10 mouse cellular contexts compared by ENCODE assay signal in genomic region chr13:20900972-20901457, GRCm38 (mm10).
DNase-seq lines count a peak whose midpoint lies in the region; ATAC-seq and TF ChIP-seq lines count a peak whose summit lies in the region.
"Had no signal": no experiment of that assay in that cellular context is flagged by ENCODE, and none has a peak within 500 bp of the region (broad histone marks: within the 10 kb centered on the region; RNA-seq: fewer than 3 reads in every experiment).

No protein-coding gene starts in this region.

- TF ChIP-seq CTCF in stomach, postnatal 0 days (IDR thresholded peaks at IDR 0.05; ENCODE audit: low read depth) = no peak
- TF ChIP-seq CTCF in lung, postnatal 0 days (IDR thresholded peaks at IDR 0.05) = no peak

- ATAC-seq in embryonic facial prominence, embryonic 11.5 days (replicated peaks; ENCODE audit: insufficient number of reproducible peaks, low FRiP score, low TSS enrichment, low read depth) = 0 out of 2 replicates have a peak, but pooled peaks have one; percentile 34
- ATAC-seq in stomach, embryonic 14.5 days (ENCODE audit: insufficient number of reproducible peaks, insufficient read depth, low FRiP score, low read depth) = peak; percentile 14; the same call in 1 of the 2 replicates
- no peak for ATAC-seq in stomach, postnatal 0 days (ENCODE audit: low FRiP score, low TSS enrichment)
- ATAC-seq in lung, postnatal 0 days = peak; percentile 43

- H3K27me3 ChIP-seq in embryonic facial prominence, embryonic 11.5 days (ENCODE audit: control insufficient read depth, insufficient read depth, low read length) = no peaks in the 10 kb centered on the region
- H3K27me3 ChIP-seq in embryonic facial prominence, embryonic 10.5 days (replicated peaks; ENCODE audit: low read depth, poor library complexity, severe bottlenecking) = no peaks in the 10 kb centered on the region
- H3K27me3 ChIP-seq in stomach, embryonic 14.5 days (ENCODE audit: control insufficient read depth, insufficient read depth, low read length) = no peaks in the 10 kb centered on the region
- no peaks in the 10 kb centered on the region for H3K27me3 ChIP-seq in stomach, postnatal 0 days (ENCODE audit: control insufficient read depth, insufficient read depth, low read length)
- no peaks in the 10 kb centered on the region for H3K27me3 ChIP-seq in lung, postnatal 0 days (replicated peaks; ENCODE audit: insufficient read depth, low read length)
- H3K27me3 ChIP-seq: embryonic facial prominence, embryonic 12.5 days; liver, embryonic 13.5 days had no signal

- no peaks in the 10 kb centered on the region for H3K4me1 ChIP-seq in embryonic facial prominence, embryonic 11.5 days (ENCODE audit: control insufficient read depth, insufficient read depth, low read length)
- no peaks in the 10 kb centered on the region for H3K4me1 ChIP-seq in embryonic facial prominence, embryonic 10.5 days
- peaks cover 3% of the 10 kb centered on the region; the same call in 1 of the 2 replicates for H3K4me1 ChIP-seq in stomach, embryonic 14.5 days (ENCODE audit: control insufficient read depth, insufficient read depth, low read length)
- H3K4me1 ChIP-seq in stomach, postnatal 0 days (replicated peaks; ENCODE audit: control insufficient read depth, insufficient read depth) = no peaks in the 10 kb centered on the region
- no peaks in the 10 kb centered on the region for H3K4me1 ChIP-seq in lung, postnatal 0 days (ENCODE audit: insufficient read depth, low read depth, low read length)
- H3K4me1 ChIP-seq: embryonic facial prominence, embryonic 12.5 days; liver, embryonic 13.5 days had no signal

- H3K4me3 ChIP-seq in embryonic facial prominence, embryonic 11.5 days (ENCODE audit: low read depth, low read length) = no peak overlapping the region
- H3K4me3 ChIP-seq in embryonic facial prominence, embryonic 10.5 days = no peak overlapping the region
- H3K4me3 ChIP-seq in stomach, embryonic 14.5 days (ENCODE audit: low read depth, low read length) = no peak overlapping the region
- no peak overlapping the region for H3K4me3 ChIP-seq in stomach, postnatal 0 days (ENCODE audit: low read depth, low read length)
- H3K4me3 ChIP-seq in lung, postnatal 0 days (ENCODE audit: low read depth, low read length) = no peak overlapping the region
- H3K4me3 ChIP-seq: embryonic facial prominence, embryonic 12.5 days; liver, embryonic 13.5 days had no signal

- WGBS in embryonic facial prominence, embryonic 11.5 days = 23% methylated on average over 2 of the region's 2 CpGs
- WGBS in embryonic facial prominence, embryonic 10.5 days = 36% methylated on average over 2 of the region's 2 CpGs
- WGBS in stomach, embryonic 14.5 days = 8% methylated on average over 2 of the region's 2 CpGs
- WGBS in stomach, postnatal 0 days = 15% methylated on average over 2 of the region's 2 CpGs
- WGBS in lung, postnatal 0 days = 14% methylated on average over 2 of the region's 2 CpGs

- TF ChIP-seq EP300 in stomach, postnatal 0 days (optimal IDR thresholded peaks at IDR 0.05) = no peak
- 0 out of 2 replicates have a peak, but pooled peaks have one; percentile 29 for TF ChIP-seq EP300 in lung, postnatal 0 days (IDR thresholded peaks at IDR 0.05)

- H3K4me2 ChIP-seq in embryonic facial prominence, embryonic 11.5 days (ENCODE audit: low read depth, low read length) = no peak overlapping the region
- no peak overlapping the region for H3K4me2 ChIP-seq in stomach, embryonic 14.5 days (replicated peaks; ENCODE audit: low read depth, low read length)
- no peak overlapping the region for H3K4me2 ChIP-seq in stomach, postnatal 0 days (replicated peaks; ENCODE audit: low read depth)
- H3K4me2 ChIP-seq in lung, postnatal 0 days (replicated peaks; ENCODE audit: low read depth, low read length) = no peak overlapping the region
- H3K4me2 ChIP-seq: embryonic facial prominence, embryonic 12.5 days; liver, embryonic 13.5 days had no signal

- H3K36me3 ChIP-seq in embryonic facial prominence, embryonic 11.5 days (replicated peaks; ENCODE audit: control insufficient read depth, insufficient read depth, low read depth, low read length) = no peaks in the 10 kb centered on the region
- no peaks in the 10 kb centered on the region for H3K36me3 ChIP-seq in embryonic facial prominence, embryonic 10.5 days (replicated peaks)
- H3K36me3 ChIP-seq in stomach, embryonic 14.5 days (ENCODE audit: control insufficient read depth, insufficient read depth, low read length) = no peaks in the 10 kb centered on the region
- no peaks in the 10 kb centered on the region for H3K36me3 ChIP-seq in stomach, postnatal 0 days (ENCODE audit: control insufficient read depth, insufficient read depth, low read length)
- H3K36me3 ChIP-seq in lung, postnatal 0 days (ENCODE audit: insufficient read depth, low read length) = no peaks in the 10 kb centered on the region
- H3K36me3 ChIP-seq: embryonic facial prominence, embryonic 12.5 days; liver, embryonic 13.5 days had no signal

- no peak overlapping the region for H3K9ac ChIP-seq in embryonic facial prominence, embryonic 11.5 days (replicated peaks; ENCODE audit: low read length)
- no peak overlapping the region for H3K9ac ChIP-seq in stomach, embryonic 14.5 days (replicated peaks; ENCODE audit: low read depth, low read length)
- no peak overlapping the region for H3K9ac ChIP-seq in stomach, postnatal 0 days (ENCODE audit: low read length)
- H3K9ac ChIP-seq in lung, postnatal 0 days (replicated peaks; ENCODE audit: low read depth) = no peak overlapping the region
- H3K9ac ChIP-seq: embryonic facial prominence, embryonic 12.5 days; liver, embryonic 13.5 days had no signal

- no peak for DNase-seq in embryonic facial prominence, embryonic 11.5 days (ENCODE audit: low spot score)
- DNase-seq in embryonic facial prominence, embryonic 10.5 days (ENCODE audit: low spot score) = no peak
- DNase-seq in stomach, postnatal 0 days (ENCODE audit: low spot score) = no peak
- peak; percentile 61 for DNase-seq in lung, postnatal 0 days (ENCODE audit: low spot score)
- no peak for DNase-seq in spleen, postnatal 4 days (ENCODE audit: low spot score in 2 of 2)
- no peak for DNase-seq in layer of hippocampus, adult 11-12 months (ENCODE audit: low spot score)
- no peak for DNase-seq in adrenal gland, postnatal 36 days
- DNase-seq: liver, embryonic 13.5 days had no signal

- no peaks in the 10 kb centered on the region for H3K9me3 ChIP-seq in embryonic facial prominence, embryonic 11.5 days (replicated peaks; ENCODE audit: control insufficient read depth, low read length)
- no peaks in the 10 kb centered on the region for H3K9me3 ChIP-seq in embryonic facial prominence, embryonic 10.5 days
- H3K9me3 ChIP-seq in stomach, embryonic 14.5 days (ENCODE audit: control insufficient read depth, low read depth, low read length) = no peaks in the 10 kb centered on the region
- no peaks in the 10 kb centered on the region for H3K9me3 ChIP-seq in stomach, postnatal 0 days (ENCODE audit: control insufficient read depth, low read length)
- H3K9me3 ChIP-seq in lung, postnatal 0 days (ENCODE audit: low read length) = no peaks in the 10 kb centered on the region
- H3K9me3 ChIP-seq: embryonic facial prominence, embryonic 12.5 days; liver, embryonic 13.5 days had no signal

- no peak overlapping the region for H3K27ac ChIP-seq in embryonic facial prominence, embryonic 11.5 days (replicated peaks; ENCODE audit: low read depth, low read length)
- no peak overlapping the region for H3K27ac ChIP-seq in embryonic facial prominence, embryonic 10.5 days (replicated peaks)
- no peak overlapping the region for H3K27ac ChIP-seq in stomach, embryonic 14.5 days (ENCODE audit: low read length)
- no peak overlapping the region for H3K27ac ChIP-seq in stomach, postnatal 0 days (replicated peaks)
- 0 out of 2 replicates have a peak overlapping the region, but pooled peaks have one; percentile 0 for H3K27ac ChIP-seq in lung, postnatal 0 days (ENCODE audit: low read length)
- H3K27ac ChIP-seq: embryonic facial prominence, embryonic 12.5 days; liver, embryonic 13.5 days had no signal
